Mouse (Mus musculus): ENCODE data around the gene Six5.

- no peak for TF ChIP-seq CTCF (IDR thresholded peaks at IDR 0.05; ENCODE audit: borderline replicate concordance, insufficient read depth, low read depth, low read length)
- TF ChIP-seq POLR2A (IDR thresholded peaks at IDR 0.05; ENCODE audit: borderline replicate concordance, insufficient read depth, low read length): no peak
These were observed 7.6 kb upstream of the Six5 start for GRCm38 (mm10) chr7:19086760-19087159.
